Mouse (Mus musculus) ES-E14 (cell line): ENCODE data around the gene Ctps2. TPM values are rescaled to one million over a fixed set of nuclear protein-coding genes. Genes with fewer than 3 reads are reported as not detected.

ENCODE experiments used
- DNase-seq: peaks from one replicate; pipeline ENCODE4 v3.0.0-alpha.2; 2013; ENCODE audit warnings: low read depth, low spot score
- H3K27ac ChIP-seq: 2 replicates; pipeline ENCODE4 v1.5.1; 2012; ENCODE audit warnings: low read depth, mild to moderate bottlenecking, low read length, moderate library complexity, mixed read lengths; ENCODE audit not compliant: poor library complexity, insufficient read depth, severe bottlenecking
- H3K36me3 ChIP-seq: 2 replicates; pipeline ENCODE4 v1.6.1; 2012; ENCODE audit warnings: mild to moderate bottlenecking, low read length, moderate library complexity, mixed read lengths; ENCODE audit not compliant: control insufficient read depth, poor library complexity, insufficient read depth, severe bottlenecking
- H3K4me1 ChIP-seq, 2 experiments: fragments of 150-350 bp in 1 of 2; sonication (generic) in 1 of 2; 2 replicates each; pipeline ENCODE4 v1.6.1; 2012; ENCODE audit warnings: low read length in 2 of 2, mild to moderate bottlenecking in 1 of 2, mixed read lengths in 1 of 2; ENCODE audit not compliant: control insufficient read depth in 2 of 2, insufficient read depth in 2 of 2, poor library complexity in 1 of 2
- H3K4me3 ChIP-seq, 2 experiments: fragments of 150-350 bp in 1 of 2; sonication (generic) in 1 of 2; 2 replicates each; pipeline ENCODE4 v1.5.1; 2012; ENCODE audit warnings: low read length in 2 of 2, low read depth in 1 of 2, mild to moderate bottlenecking in 1 of 2, mixed read lengths in 1 of 2; ENCODE audit not compliant: insufficient read depth in 1 of 2, poor library complexity in 1 of 2, severe bottlenecking in 1 of 2
- H3K9ac ChIP-seq: 2 replicates; pipeline ENCODE4 v1.6.1; 2012; ENCODE audit warnings: low read depth, mild to moderate bottlenecking, low read length, mixed read lengths; ENCODE audit not compliant: poor library complexity, insufficient read depth, severe bottlenecking
- H3K9me3 ChIP-seq: fragments of 150-350 bp; sonication (generic); 2 replicates; pipeline ENCODE4 v1.6.1; 2012; ENCODE audit warnings: low read depth, mild to moderate bottlenecking, low read length; ENCODE audit not compliant: control insufficient read depth, insufficient read depth
- CHD2 ChIP-seq: IDR thresholded peaks from 2 replicates; pipeline ENCODE4 v1.6.1; 2014; ENCODE audit warnings: mild to moderate bottlenecking, low read depth, low read length, inconsistent platforms
- HCFC1 ChIP-seq: IDR thresholded peaks from 2 replicates; pipeline ENCODE4 v1.6.1; 2012; ENCODE audit warnings: low read length, inconsistent platforms, borderline replicate concordance; ENCODE audit not compliant: insufficient read depth
- MAFK ChIP-seq: IDR thresholded peaks from 2 replicates; pipeline ENCODE4 v1.6.1; 2014; ENCODE audit warnings: mild to moderate bottlenecking, low read depth, low read length, inconsistent platforms; ENCODE audit not compliant: insufficient read depth
- ZC3H11A ChIP-seq: IDR thresholded peaks from 2 replicates; pipeline ENCODE4 v1.6.1; 2012; ENCODE audit warnings: low read depth, mild to moderate bottlenecking, inconsistent platforms, low read length, borderline replicate concordance
- ZNF384 ChIP-seq: IDR thresholded peaks from 2 replicates; pipeline ENCODE4 v1.6.1; 2012; ENCODE audit warnings: low read depth, low read length, inconsistent platforms
- in situ Hi-C, 2 experiments: fragments of 600-800 bp; cut with MboI; formaldehyde crosslinking; loops; one replicate each; pipeline ENCODE4 v1.15.1; 2025; ENCODE audit warnings: low sequenced_read_pairs in 2 of 2, inconsistent platforms in 1 of 2; ENCODE audit not compliant: unreplicated experiment in 2 of 2
- total RNA-seq: library from RNA; depleted of rRNA; stranded (reverse); fragments of 300-350 nt; gene quantifications from 2 replicates; pipeline ENCODE4 v1.2.3, GENCODE M21; 2012; rRNA removed

Gene Ctps2
- total RNA-seq, 1 experiment = 23.4 TPM

- in situ Hi-C loops = no loop called here
- H3K9me3 ChIP-seq = no peaks in the 10 kb centered on the region
- TF ChIP-seq MAFK (no peak), ZC3H11A (no peak), HCFC1 (no peak), ZNF384 (no peak), CHD2 (no peak)
- H3K4me3 ChIP-seq = no peak overlapping the region
- DNase-seq = no peak
- no peaks in the 10 kb centered on the region for H3K36me3 ChIP-seq
- no peak overlapping the region for H3K27ac ChIP-seq
- no peaks in the 10 kb centered on the region for H3K4me1 ChIP-seq
- no peak overlapping the region for H3K9ac ChIP-seq
These were observed 141.7 kb downstream of the Ctps2 start for GRCm38 (mm10) chrX:163042771-163043170.

DNA sequence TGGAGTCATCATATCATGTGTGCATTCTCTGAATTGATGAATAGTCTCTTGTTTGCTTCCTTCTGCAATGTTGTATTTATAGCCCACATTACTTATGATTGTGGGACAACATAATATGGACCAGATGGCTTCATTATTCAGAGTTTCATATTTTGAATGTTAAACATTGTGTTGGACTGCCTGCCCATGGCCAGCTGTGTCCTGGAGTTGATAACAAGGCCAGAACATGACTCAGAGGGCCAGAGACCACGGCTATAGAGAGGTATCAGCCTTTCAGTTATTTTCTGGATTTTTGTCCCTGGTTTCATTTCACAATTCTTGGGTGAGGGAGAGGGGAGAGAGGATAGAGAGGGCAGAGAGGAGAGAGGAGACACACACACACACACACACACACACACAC, 162.9 kb downstream of the Ctps2 start:
- no peak for TF ChIP-seq ZC3H11A
- TF ChIP-seq HCFC1 = no peak
- no peak for TF ChIP-seq CHD2
- no peak for TF ChIP-seq ZNF384
- TF ChIP-seq MAFK = no peak
- Histone ChIP-seq H3K27ac (no peak overlapping the region), H3K4me3 (no peak overlapping the region), H3K9ac (no peak overlapping the region), H3K36me3 (no peaks in the 10 kb centered on the region), H3K4me1 (no peaks in the 10 kb centered on the region), H3K9me3 (no peaks in the 10 kb centered on the region)
- in situ Hi-C loops = no loop called here
- no peak for DNase-seq

Other genes starting within 250 kb of the Ctps2 start
- 158 and 276 TPM in 2 replicates for gene Rbbp7, start 140.8 kb upstream of the Ctps2 start, total RNA-seq
- 36.5 and 42.4 TPM in 2 replicates for gene Txlng, start 71.8 kb upstream of the Ctps2 start, total RNA-seq
- gene Syap1, start 12.8 kb upstream of the Ctps2 start, total RNA-seq = 7.1 and 11.8 TPM in 2 replicates
- 0.54 TPM in 1 of 2 replicates, not detected in the other for gene S100g, start 63.4 kb downstream of the Ctps2 start, total RNA-seq